Mouse (Mus musculus): ENCODE measurements around the gene Kat6b.
"Not testable (repeated sequence)": the region's sequence is repeated elsewhere in the genome, so short reads cannot be mapped to it uniquely, and the experiment has no call there.

Gene Kat6b

DNA sequence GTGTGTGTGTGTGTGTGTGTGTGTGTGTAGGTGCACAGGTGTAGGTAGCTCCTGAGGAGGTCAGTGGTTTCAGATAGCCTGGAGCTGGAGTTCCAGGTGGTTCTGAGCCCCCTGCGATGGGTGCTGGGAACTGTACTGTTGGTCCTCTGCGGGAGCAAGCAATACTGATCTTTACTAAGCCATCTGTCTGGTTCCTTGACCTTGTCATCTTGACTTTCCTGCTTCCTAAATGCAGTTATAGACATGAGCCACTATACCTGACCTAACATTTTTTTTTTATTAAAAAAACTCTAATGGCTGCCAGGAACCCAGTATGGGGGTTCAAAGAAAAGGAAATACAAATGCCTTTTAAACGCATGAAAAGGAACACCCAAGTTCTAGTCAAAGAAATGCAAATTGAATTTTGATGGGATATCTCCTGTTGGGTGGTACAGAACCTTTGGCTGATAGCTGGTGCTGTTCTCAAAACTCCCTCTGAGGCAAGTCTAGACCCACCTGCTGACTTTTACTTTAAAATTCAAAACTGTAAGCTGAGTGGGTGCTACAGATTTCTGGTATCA lies 4.8 kb downstream of the Kat6b start:
- DNase-seq = no peak

DNA sequence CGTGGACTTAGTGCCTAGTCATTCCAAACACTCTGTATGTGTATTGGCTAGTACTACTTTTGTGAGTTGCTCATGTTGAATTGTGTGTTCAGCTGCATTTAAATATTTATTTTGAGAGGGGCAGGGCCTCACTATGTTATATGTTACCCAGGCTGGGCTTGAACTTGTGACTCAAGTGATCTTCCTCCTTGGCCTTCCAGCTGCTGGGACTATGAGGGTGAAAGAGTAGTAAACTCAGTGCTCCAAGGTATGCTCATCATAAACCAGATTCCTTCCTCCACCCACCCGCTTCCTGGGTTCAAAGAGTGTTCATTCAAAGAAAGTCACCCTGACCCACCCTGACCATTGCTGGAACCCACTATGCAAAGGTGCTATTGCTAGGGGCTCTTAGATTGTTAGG lies 5.9 kb downstream of the Kat6b start:
- not testable (repeated sequence) for DNase-seq

DNA sequence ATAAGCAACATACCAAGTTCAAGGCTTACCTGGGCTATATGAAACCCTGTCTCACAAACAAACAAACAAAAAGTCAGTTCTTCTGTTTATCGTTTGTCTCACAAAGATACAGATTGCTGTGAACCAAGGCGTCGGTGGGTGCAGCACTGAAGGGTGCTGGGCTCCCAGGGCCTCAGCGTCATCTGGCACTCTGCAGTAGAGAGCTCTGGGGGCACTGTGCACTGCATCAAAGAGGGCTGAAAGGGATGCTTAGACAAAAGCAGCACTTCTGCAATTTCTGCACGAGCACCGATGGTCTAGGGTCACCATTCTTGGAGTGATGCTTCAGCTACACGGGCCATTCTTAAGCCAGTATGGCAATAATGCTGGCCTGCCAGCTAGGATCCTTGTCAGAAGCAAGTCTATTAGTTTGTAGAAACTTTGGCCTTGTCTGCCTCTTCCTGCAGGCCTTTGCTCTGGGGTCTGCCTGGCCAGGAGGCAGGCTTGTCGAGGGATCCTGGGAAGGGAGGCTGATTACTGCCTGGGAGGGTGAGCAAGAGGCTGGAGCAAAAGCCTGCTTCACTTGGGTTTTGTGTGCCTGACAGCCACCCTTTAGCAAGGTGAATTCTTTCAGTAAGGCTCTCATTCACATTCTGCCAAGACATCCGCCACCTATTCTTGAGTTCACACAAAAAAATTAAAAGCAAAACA lies 7.3 kb downstream of the Kat6b start:
- not testable (repeated sequence) for DNase-seq

DNA sequence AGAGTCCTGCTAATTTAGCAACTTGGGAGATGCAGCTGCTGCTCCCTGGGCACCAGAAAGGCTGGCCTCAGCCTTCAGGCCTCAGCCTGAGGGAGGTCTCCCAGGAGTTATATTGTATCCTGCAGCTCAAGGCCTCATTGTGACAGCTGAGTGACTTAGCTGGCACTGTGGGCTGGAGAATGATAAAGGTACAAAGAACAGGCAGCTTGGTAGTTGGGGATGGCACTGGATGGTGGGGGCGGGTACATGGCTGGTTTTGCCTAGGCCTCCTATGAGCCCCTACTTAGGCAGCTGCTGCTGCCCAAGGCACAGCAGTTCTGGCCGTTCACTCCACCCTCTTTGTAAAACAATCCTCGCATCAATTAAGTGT lies 7.9 kb downstream of the Kat6b start:
- no peak for DNase-seq

DNA sequence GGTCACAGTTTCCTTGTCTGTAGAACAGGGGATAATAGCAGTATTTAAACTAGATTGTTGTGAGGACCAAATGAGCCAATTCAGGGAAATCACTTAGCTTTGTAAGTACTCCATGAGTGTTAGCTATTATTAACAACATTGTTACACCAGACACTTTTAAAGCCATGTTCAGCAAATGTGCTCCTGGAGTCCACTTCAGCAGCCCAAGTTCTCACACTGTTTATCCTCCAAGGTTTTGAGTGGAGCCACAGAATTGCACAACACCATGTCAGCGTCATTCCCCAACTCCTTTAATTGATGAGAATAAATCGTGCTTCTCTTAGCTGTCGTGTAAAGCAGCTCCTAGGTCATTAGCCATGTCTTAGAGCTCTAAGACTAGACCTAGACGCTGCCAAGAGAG lies 8.9 kb downstream of the Kat6b start:
- DNase-seq = no peak

DNA sequence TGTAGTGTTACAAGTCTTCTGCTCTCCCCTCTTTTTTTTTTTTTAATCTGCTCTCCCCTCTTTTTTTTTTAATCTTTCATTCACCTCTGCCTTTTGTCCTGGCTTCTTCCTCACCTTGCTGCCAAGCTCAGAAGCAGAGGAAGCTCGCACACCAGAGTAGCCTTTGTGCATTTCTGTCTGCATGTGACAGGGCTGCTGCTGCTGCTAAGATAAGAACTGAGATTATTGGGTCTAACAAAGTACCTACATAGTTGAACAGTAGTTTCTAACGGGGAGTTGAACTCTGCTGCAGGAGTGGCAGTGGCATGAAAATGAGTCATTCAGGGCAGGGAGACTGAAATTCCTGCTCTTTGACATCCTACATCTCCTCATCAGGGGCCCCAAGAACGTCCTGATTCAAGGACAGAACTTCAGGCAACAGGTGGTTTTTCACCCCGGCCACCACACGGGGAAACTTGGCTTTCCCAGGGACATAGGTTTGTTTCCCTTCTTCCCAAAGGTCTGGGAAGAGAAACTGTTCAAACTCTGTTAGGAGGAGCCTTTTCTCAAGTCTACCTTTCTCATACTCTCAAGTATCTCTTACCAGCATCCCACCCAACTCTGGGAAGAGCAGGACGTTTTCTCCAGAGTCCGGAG lies 17.2 kb downstream of the Kat6b start:
- DNase-seq = no peak

DNA sequence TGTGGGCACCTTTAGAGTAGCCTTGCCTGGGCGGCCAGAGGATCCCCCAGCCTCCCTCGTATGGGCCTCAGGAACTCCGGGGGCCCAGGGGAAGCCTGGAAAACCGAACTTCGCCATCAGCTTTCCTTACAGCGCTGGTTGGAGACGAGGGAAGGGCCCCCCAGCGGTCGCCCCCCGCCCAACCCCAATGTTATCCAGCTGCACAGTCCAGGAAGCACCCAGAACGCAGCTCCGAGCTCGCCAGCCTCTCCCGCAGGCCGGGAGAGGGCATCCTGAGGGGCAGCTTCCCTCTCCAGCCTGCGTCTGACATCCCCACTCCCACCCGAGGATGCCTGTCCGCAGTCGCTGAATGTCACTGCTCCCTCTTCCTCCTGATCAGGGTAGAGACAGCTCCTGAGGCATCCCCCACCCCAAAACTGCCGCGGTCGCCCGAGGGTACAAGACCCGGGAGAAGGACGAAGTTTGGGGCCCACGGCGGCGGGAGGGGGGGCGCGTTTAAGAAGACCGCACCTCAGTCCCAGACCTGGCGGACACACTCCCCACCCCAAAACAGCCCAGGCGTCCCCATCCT lies 17.9 kb downstream of the Kat6b start:
- peak; percentile 35 to 36 for DNase-seq

DNA sequence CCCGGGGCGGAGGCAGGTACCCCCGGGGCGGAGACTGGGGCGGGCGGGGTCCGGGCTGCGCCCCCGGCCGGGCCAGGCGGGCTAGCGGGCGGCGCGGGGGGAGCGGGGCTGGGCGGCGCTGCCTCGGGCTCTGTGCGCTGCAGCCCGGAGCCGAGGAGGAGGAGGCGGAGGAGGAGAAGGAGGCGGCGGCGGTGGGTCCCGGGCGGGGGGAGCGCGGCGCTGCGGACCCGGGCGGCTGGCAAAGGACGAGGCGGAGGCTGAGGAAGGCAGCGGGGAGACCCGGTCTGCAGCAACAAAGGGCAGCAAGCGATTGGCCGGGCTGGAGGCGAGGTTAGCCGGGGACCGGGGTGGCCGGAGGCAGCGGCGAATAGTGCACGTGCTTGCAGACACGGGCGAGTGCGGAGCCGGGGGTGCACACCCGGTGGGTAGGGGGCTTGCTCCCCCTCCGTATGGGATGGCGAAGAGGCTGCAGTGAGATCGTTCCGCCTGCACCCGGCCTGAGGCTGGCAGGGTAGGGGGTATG lies 18.5 kb downstream of the Kat6b start:
- peak; percentile 58 to 64 for DNase-seq

DNA sequence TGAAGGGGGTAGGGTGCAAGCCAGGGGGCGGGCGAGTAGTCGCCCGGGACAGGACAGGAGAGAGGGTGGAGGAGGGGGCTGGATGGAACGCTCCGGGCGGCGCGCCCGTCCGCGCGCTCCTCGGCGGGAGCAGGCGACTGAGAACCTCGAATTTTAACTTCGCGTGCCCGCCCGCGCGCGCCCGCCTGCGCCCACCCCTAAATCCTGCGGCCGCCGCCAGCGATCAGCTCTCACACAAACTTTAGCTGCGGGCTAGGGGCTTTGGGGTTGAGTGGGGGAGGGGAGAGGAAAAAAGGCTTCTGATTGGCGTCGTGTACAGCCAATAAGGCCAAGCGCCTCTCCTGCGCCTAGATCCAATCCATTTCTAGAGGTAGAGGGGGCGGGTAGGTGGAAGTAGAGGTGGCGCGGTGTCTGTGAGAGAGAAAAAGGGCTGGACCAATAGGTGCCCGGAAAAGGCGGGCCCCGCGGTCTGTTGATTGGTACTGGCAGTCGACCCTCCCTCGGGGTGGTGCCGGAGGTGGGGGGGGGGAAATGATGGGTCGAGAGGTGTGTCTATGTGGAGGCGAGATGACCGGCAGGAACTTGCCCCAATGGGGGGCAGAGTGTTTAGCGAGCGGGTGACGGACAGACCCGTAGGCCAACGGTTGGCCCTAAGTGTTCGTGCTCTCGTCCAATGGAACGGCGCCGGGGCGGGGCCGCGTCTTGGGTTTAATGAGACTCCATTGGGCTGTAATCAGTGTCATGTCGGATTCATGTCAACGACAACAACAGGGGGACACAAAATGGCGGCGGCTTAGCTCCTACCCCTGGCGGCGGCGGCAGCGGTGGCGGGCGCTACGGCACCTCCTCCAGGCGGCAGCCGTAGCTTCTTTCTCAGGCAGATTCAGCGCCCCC lies 19.2 kb downstream of the Kat6b start:
- DNase-seq = peak; percentile 100

DNA sequence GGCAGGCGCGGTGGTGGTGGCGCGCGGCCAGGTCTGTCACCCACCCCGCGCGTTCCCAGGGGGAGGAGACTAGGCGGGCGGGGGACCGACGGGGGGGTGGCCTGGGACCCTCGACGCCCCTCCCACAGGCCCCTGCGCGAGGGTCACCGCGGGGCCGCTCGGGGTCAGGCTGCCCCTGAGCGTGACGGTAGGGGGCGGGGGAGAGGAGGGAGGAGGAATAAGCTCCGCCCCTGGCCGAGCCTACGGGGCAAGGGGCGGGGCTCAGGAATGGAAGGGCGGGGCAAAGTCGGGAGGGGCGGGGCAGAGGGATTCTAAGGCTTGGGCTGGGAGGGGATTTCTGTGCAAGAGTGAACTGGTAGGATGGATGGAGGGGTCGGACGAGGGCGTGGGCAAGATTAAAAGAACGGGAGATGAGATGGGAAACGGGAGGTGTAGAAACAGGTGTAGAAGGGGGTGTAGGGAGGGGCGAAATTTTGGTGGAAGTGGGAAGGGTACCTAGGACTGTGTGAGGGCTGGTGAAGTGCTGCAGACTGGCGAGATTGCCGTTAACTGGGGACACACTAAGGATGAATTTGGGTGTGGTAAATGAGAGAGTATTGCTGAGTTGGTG lies 19.9 kb downstream of the Kat6b start:
- DNase-seq = peak; percentile 81 to 82

DNA sequence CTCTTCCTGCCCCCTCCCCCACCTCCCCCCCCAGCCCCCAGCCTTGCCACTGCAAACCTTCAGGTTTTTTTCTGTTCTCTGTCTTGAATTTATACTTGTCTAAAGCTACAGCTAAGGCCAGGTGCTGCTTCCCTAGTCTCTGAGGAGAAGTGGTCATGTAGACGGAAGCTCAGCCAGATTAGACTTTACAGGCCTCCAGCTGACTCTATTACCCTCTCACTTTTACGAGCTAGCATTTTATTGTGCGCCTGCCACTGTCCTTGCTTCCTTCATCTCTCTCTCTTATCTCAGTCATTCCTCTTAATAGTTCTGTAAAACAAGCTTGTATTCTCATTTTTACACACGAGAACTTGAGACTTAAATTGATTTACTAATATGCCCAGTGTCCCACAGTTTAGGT lies 23.8 kb downstream of the Kat6b start:
- no peak for DNase-seq

DNA sequence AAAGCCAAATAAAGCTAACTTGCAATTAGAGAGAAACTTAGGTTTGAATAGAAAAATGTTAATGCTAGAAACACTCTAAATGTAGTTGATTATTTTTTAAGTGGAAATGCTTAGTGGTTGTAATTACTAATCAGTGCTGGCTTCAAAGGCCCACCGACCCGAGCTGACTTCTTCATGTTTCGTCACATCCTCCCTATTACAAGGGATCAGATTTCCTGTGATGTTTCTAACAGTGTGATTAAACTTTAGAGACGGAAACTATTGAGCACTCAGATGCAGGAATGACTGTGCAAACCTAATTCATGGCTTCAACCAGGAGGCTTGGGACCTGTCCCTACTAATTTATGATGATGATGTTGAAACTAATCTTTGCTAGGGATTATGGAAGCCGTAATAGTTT lies 25.8 kb downstream of the Kat6b start:
- no peak for DNase-seq

DNA sequence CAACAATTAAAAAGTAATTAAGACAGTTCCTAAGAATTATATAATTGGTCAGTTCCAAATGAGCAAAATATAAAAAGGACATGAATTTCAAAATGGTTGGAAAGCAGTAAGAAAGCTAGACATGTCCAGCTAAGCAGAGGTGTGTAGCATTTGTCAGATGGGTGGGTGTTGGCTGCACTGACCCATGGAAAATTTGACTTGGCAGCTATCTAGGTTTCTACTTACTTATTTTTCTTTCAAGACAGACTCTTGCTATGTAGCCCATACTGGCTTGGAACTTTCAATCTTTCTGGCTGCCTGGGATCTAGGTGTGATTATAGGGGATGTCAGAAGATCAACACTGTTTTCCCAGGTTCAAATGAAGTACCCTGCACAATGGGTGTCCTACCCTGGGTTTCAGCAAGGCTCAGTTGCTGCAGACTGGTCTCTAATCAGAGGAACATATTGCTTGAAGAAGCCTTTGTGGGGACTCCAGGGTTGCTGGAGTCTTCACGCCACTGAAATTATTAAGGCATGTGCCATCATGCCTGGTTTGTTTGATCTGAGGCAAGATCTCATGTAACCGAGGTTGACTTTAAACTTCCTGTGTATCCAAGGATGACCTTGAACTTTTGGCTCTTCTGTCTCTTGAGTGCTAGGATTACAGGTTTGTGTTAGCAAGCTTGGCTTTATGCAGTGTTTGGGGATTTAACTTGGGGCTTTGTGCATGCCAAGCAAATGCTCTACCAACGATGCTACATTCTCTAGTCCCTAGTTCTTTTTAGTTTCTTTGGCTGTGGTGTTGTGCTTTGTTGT lies 28.1 kb downstream of the Kat6b start:
- peak in 1 of 2 experiments; percentile 43 for DNase-seq

DNA sequence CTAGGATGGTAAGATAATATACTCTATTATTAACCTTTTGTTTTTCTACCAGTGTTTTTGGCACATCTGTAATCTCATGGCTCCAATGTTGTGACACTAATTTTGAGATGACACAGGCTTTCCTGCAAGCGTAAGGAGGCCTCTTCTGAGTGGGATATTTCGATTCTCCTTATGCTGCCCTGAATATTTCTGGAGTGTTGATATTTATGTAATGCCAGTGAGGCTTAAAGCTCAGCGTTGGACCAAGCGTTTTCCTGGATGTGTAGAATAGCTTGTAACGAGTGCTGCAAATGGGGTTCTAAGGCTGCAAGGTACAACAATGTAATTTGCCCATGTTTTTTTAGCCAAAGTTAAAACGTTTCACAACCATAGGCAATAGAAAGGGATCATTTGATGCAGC lies 30.2 kb downstream of the Kat6b start:
- DNase-seq = no peak

DNA sequence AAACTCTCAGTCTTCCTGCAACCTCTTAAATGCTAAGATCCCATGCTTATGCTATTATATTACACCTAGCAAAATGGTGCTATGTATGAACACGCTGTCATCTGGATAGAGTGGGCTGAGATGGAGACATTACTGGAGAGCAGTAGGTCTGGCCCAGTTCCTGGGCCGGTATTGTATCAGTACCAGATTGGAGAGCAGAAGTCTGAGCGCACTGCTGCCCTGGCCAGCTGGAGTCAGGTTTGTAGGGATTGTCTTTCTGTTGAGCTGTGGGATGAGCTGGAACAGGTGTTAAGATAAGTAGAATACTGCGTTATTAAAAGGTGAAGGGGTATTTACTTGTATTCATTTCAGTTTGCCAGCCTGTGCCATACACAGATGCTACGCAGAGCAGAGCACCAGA lies 34.3 kb downstream of the Kat6b start:
- DNase-seq = no peak

DNA sequence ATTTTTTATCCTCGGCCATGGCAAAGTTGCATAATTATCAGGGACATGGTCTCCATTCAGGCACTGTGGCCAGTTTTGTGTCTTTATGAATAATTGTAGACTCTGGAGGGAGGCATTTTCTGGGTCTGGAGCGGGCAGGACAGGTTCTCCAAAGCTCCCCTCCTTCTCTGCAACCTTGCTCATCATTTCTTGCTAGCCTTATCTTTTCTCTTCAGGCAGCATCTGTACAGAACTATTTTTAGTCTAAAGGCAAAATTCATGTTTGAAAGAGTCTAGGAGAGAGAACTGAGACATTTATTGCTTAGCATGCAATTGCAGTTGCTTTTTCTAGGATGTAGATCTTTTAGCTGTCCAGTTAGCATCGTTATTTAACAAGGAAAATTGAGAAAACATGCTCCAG lies 38.1 kb downstream of the Kat6b start:
- DNase-seq = no peak

DNA sequence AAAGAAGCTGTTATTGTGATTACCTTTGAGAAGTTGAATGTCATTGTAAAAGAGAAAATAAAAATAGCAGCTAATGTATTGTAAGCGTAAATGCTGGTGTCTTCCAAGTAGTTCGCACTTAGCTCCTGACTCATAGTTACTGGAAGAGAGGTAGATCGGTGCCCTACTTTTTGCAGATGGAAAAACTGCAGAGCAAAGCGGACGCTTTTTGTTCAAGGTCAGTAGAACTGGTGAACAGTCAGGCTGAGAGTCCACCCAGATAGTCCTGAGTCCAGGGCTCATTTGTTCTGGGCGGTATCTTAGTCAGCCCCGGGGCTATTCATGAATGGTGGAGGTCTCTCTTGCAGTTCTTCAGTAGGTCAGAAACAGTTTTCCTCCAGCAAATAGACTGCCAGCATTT lies 39.3 kb downstream of the Kat6b start:
- DNase-seq = no peak

DNA sequence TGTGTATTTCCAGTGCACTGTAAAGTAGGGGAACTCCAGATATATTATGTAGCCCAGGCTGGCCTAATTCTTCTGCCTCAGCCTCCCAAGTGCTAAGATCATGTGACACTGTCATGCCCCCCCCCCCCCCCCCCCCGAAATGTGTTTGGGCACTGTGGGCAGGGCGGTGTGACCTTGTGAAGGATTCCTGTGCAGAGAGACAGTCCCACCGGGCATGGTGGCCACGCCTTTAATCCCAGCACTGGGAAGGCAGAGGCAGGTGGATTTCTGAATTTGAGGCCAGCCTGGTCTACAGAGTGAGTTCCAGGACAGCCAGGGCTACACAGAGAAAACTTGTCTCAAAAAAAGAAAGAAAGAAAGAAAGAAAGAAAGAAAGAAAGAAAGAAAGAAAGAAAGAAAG lies 40.3 kb downstream of the Kat6b start:
- not testable (repeated sequence) for DNase-seq

DNA sequence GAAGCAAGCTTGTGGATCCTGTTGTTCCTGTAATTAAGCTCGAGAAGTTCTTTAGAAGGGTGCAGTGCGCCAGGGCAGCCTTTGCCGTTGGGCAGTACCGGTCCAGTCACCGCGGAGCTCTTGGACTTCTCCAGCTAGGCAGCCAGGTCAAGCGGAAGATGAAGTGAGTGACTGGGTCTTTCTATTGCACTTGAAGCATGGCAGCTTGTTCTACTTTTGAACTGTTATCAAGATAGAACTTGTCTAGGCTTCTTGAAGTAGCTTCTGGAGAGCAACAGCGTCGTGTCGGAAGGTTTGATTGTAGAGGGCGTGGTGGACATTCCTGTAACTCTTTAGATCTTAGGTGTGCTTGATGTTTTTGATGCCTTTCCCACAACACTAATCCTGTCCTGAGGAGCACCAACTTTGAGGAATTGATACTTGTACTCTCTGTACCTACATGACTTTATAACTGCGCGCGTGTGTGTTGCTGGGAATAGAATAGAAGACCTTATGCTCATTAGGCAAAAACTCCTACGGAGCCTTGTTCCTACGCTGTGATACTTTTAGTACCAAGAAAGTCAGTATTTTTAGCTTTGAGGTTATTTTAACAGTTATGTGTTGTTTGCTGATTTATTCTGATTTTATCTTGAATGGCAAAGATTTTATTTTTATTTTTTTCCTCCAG lies 41.2 kb downstream of the Kat6b start:
- peak in 1 of 2 experiments; percentile 14 for DNase-seq

DNA sequence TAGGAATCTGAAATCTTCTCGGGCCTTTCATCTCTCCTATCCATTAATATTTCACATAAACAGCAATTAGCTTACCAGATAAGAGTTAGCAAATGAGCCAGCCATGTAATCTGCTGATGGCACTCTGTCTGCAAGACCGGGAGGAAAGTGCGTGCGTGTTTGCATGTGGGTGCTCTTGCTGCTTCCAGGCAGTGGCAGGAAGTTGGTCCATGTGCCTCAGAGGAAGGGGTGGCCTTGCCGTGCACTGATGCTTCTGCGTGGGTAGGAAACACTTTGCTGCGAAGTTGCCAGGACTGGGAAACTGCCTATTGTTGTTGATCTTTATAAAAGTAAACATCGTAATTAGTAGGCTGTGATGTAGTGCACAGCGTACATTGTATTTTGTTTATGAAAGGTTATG lies 42.0 kb downstream of the Kat6b start:
- peak in 1 of 2 experiments; percentile 8 for DNase-seq

DNA sequence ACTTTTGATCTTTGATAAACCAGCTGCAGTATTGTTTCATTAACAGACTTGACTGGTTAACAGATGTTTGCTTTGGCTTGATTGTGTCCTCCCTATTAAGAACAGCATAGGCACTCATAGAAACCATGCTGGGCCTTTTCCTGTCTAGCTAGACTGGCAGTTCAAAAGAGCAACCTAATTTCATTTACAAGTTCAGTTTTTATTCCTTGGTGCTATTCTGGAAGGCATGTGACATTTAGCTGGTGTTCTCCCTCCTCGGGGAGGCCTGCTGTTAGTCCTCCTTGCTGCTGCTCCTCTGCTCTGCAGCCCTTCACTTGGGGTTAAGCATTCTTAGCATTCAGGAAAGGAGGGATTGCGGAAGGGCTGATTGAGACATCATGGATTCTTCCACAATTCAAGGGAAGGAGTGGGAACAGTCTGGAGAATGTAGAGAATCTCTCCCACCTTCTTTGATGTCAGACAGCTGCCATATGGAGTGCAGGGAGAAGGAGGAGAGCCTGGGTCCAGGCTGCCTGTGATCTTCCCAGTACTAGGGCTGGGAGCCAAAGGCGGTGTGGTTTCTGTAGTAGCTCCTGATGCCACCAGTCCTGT lies 42.7 kb downstream of the Kat6b start:
- no peak for DNase-seq

Measured in kidney, adult 8-10 months (tissue).